Mouse (Mus musculus): ENCODE measurements around the gene 4930524B15Rik.
"Not testable (repeated sequence)": the region's sequence is repeated elsewhere in the genome, so short reads cannot be mapped to it uniquely, and the experiment has no call there.

The 4930524B15Rik gene

GRCm38 (mm10) chr11:31984786-31985185 is 19.4 kb downstream of the 4930524B15Rik start:
- no peak for DNase-seq (ENCODE audit: low read depth, low spot score)

DNA sequence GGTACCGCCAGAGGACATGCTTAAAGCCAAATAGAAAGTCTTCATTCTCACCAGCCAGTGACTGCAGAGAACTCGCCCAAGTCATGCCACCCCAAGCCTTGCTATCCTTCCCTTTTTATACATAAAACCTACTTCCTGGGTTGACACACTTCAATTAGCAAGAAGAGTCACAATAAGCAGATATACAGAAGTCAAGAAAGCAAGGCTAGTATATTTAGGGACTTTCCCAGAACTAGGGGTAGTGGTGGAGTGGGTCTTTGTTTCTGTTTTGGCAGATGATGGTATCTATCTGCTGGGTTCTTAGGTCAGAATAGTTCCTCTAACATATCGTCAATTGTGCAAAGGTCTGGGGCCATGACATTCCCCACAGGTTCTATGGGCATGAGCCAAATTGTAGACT is 27.1 kb downstream of the 4930524B15Rik start:
- no peak for DNase-seq (ENCODE audit: low read depth, low spot score)

DNA sequence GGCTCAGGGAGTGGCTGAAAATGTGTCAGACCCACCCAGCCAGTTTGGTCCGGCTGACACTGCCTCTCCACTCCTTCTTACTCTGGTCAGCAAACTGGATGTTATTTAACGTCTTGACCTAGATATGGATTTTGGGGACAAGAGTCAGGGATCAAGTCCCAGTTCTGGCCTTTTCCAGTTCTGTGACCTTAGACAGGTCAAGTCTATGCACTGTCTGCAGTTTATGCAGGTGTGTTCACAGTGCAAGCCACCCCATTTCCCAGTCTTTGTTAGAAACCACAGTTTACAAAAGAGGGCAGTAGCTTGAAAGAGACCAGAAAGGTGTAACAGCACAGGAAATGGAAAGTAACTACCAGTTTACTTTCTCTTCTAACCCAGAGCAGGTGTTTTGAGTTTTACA is 34.3 kb downstream of the 4930524B15Rik start:
- DNase-seq (ENCODE audit: low read depth, low spot score), result no peak

- DNase-seq (ENCODE audit: low read depth, low spot score), result no peak
Measured at GRCm38 (mm10) chr11:32000281-32000680, 34.9 kb downstream of the 4930524B15Rik start, which contains the start of gene Nsg2. TSS of gene Nsg2 (plus strand) at chr11:32000463.

DNA sequence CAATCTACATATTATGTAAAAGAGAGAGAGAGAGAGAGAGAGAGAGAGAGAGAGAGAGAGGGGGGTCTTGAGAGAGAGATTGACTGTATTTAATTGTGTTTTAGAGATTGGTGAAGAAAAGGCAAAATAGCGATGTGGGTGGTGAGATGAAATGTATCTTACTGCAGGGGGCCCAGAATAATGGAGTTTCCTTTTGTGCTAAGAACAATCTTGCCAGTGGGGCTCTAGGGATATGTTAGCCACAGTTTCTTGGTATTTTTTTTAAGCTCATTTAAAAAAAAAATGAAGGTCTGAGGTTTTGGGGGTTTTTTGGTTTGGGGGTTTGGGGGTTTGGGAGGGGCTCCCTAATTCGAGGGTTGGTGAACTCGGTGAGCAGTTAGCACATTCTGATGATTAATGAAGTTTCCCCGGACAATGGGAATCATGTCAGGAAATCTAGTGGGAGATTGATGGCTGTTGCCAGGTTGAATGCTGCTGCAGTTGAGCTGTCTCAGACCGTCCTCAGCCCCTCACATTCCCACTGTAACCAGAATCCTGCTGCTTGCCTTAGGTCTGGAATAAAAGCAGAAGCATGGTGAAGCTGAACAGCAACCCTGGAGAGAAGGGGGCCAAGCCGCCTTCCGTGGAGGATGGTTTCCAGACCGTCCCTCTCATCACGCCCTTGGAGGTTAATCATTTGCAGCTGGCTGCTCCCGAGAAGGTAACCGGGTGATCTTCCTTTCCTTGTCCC is 36.0 kb downstream of the 4930524B15Rik start:
- no peak for DNase-seq (ENCODE audit: low read depth, low spot score)

- DNase-seq (ENCODE audit: low read depth, low spot score), result no peak
Measured at GRCm38 (mm10) chr11:32002670-32003072, 37.3 kb downstream of the 4930524B15Rik start.

GRCm38 (mm10) chr11:32008049-32008448 is 42.7 kb downstream of the 4930524B15Rik start:
- DNase-seq (ENCODE audit: low read depth, low spot score), result not testable (repeated sequence)

DNA sequence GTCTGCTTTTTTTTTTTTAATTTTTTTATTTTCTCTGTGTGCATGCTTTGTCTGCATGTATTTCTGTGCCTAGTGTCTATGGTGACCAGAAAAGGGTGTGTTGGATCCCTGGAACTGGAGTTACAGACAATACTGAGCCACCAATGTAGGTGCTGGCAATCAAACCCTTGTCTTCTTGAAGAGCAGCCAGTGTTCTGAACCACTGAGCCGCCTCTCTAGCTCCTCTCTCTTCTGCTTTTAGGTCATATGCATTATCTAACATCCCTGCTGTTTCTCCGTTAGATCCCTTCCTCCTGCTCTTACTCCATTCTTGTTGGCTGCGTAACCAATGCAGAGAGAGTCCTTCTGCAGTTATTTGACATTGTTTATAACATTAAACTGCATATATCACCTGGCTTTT is 43.5 kb downstream of the 4930524B15Rik start:
- no peak for DNase-seq (ENCODE audit: low read depth, low spot score)

- DNase-seq (ENCODE audit: low read depth, low spot score), result no peak
Measured at GRCm38 (mm10) chr11:32009961-32010662, 44.7 kb downstream of the 4930524B15Rik start.

GRCm38 (mm10) chr11:32010663-32010970 is 45.2 kb downstream of the 4930524B15Rik start:
- no peak for DNase-seq (ENCODE audit: low read depth, low spot score)

DNA sequence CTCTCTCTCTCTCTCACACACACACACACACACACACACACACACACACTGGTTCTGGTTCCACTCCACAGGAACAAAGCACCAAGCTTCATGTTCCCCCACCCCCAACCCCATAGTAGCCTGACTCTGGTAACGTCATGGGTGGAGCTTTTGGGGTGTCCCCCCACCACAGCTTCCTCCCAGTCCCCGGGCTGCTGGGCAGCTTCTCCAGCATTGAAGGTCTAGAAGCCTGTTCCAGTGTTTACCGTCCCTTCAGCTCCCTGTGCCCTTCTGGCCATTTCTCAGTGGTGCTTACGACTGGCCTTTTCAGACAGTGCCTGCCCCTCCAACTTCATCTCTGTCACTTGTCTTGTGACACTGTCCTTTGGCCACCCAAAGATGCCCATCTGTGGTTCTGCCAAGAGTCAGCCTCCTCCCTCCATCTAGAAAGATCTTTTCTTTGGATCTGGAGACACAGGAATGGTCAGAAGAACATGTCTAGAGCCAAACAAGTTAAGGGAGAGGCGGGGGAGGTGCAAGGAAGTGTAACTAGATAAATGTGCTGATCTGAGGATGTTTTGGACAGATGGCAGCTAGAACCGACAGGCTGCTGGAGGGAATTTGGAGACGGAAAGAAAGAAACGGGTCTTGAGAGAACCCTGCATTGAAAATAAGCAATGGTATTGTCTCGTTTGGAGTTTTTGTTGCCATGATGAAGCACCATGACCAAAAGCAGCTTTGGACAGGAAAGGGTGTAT is 46.6 kb downstream of the 4930524B15Rik start:
- DNase-seq (ENCODE audit: low read depth, low spot score), result no peak

DNA sequence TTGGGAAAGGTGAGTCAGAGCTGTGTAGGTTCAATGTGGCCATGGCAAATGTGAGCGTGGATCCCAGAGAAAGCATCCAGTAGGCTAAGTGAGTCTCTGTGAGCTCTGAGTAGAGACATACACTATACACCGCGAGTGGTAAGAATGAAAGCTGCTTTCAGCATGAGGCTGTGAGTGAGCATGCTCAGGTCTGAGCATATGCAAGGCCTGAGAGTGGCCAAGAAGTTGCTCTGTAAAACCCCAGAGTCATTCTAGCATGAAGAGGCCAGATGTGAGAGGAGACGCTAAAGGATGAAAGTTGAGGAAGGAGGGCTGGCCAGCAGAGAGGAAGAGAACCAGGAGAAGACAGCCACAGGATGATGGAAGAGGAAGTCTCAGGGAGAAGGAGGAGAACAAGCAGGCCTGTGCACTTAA is 47.6 kb downstream of the 4930524B15Rik start:
- no peak for DNase-seq (ENCODE audit: low read depth, low spot score)

DNA sequence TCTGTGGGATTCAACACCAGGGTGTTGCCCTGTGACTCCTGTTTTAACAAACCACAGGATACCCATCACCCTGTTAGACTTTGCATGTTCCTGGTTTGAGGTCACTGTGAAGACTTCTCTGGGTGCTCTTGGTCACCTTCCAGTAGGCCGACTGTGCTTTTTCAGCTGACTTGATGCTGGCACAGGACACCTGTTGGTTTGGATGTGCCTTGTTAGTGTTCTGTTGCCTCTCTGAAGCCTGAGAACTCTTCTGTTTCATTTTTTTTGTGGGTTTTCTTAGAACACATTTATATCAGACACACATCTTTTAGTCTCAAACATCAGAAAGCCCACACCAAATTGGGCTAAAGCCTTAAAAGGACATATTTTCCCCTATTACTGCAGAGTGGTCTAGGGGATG is 48.2 kb downstream of the 4930524B15Rik start:
- DNase-seq (ENCODE audit: low read depth, low spot score), result no peak

DNA sequence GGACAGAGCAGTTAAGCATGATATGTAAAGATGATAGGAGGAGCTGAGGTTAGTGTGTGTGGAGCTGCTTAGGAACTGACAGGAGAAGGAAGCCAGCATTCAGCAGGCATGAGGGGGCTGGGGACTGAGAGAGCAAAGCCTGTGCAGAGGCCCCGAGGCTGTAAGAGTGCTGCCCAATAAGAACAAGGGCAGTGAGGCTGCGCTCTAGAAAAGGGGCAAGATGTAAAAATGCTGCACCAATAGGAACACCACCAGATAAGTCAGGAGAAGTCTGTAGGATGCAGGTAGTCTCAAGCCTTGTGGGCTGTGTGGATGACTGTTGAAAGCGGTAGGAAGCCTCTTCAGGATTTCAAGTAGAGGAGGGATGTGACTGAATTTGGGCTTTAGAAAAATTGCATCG is 52.8 kb downstream of the 4930524B15Rik start:
- no peak for DNase-seq (ENCODE audit: low read depth, low spot score)

DNA sequence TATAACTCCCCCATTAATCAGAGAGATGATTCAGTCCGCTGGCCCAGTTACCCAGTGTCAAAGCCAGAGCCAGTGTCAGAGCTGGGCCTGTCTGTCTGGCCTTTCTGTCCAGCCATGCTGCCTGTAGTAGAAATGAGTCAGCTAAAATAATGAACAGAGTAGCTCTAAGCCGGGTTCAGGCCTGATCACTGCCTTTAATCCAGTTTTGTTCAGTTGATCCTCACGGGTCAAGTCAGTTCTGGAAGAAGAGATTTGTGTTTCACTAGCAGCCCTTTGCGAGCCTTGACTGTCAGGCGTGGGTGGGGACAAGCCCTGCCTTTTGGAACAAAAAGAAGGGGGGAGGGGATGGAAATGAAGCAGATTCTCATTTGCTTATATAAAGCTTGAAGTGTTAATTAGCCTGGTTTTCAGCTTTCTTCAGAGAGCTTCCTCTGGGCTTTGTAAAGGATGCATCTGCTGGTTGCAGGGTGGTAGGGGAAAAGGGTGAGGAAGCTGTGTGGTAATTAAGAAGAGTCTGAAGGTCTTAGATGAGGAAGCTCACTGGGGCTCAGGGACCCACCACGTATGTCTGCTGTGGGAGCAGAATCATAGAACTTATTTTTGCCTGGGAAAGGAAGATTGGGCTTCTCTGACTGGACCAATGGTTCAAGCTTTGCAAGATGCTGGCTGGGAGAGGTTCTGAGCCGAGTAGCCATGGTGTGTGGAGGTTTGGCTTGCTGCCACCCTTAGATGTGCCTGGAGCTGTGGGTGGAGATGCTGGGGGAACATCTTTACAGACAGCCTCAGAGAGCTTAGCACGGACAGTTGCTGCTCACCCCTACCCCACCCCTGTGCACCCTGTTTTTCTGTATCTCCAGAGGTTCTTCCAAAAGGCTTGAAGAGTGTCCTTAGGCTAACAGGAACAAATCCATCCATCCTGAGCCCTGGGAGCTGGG is 54.9 kb downstream of the 4930524B15Rik start:
- DNase-seq (ENCODE audit: low read depth, low spot score), result no peak

DNA sequence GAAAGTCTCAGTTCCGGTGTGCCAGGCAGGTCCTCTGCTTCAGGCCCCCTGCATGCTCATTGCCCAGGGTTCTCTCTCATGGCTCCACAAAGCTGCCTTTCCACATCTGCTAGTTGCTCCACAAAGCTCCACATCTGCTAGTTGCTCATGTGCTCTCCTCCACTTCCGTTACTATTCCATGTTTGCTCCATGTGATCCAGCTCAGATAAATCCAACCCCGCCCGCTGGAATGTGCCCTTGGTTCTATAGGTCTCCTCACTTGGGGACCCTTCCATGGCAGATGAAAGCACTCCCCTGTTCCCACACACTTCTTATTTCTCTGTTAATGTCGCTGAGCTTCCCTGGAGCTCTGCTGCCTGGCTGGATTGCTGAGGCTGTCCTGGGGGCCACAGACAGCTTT is 61.2 kb downstream of the 4930524B15Rik start:
- DNase-seq (ENCODE audit: low read depth, low spot score), result no peak

GRCm38 (mm10) chr11:32027474-32028342 is 62.3 kb downstream of the 4930524B15Rik start:
- DNase-seq (ENCODE audit: low read depth, low spot score), result no peak

- DNase-seq (ENCODE audit: low read depth, low spot score), result no peak
Measured at GRCm38 (mm10) chr11:32028605-32029004, 63.2 kb downstream of the 4930524B15Rik start.

Data from WW6 (cell line).